Mouse (Mus musculus) embryonic facial prominence, embryonic 14.5 days (tissue): ENCODE data around the gene Heatr4. TPM values are rescaled to one million over a fixed set of nuclear protein-coding genes. Genes with fewer than 3 reads are reported as not detected.

Experiments used
- polyA plus RNA-seq: library from polyadenylated mRNA; unstranded; fragments of >200 nt; fragmentation: Nextera tagmentation; extraction: Ambion mirVana; gene quantifications from 2 replicates; pipeline ENCODE4 v1.2.1, GENCODE M21; 2014

The Heatr4 gene
- polyA plus RNA-seq, 1 experiment from 2014 or later = not detected

Other genes starting within 250 kb of the Heatr4 start
- gene Papln, start 221.2 kb downstream of the Heatr4 start, polyA plus RNA-seq = 1.8 and 2.6 TPM in 2 replicates
- 29.9 and 33.1 TPM in 2 replicates for gene Numb, start 62.9 kb downstream of the Heatr4 start, polyA plus RNA-seq
- 11.8 and 13.0 TPM in 2 replicates for gene Riox1, start 34.2 kb downstream of the Heatr4 start, polyA plus RNA-seq
- gene Acot2, start 3.0 kb upstream of the Heatr4 start, polyA plus RNA-seq = 9.8 and 14.5 TPM in 2 replicates
- gene Acot1, start 24.6 kb upstream of the Heatr4 start, polyA plus RNA-seq = 40.2 and 41.4 TPM in 2 replicates
- 0.13 and 0.38 TPM in 2 replicates for gene Acot4, start 53.5 kb upstream of the Heatr4 start, polyA plus RNA-seq
- not detected in 2 replicates for gene Gm49366, start 54.1 kb upstream of the Heatr4 start, polyA plus RNA-seq
- gene Acot3, start 67.3 kb upstream of the Heatr4 start, polyA plus RNA-seq = 0.13 TPM in 1 of 2 replicates, not detected in the other
- gene Acot5, start 84.5 kb upstream of the Heatr4 start, polyA plus RNA-seq = not detected in 2 replicates
- gene Acot6, start 115.8 kb upstream of the Heatr4 start, polyA plus RNA-seq = 2.3 and 2.6 TPM in 2 replicates
- 5.9 and 7.1 TPM in 2 replicates for gene Dnal1, start 129.5 kb upstream of the Heatr4 start, polyA plus RNA-seq
- gene Pnma1, start 163.6 kb upstream of the Heatr4 start, polyA plus RNA-seq = 1.4 TPM in 2 replicates
- gene Elmsan1, start 234.0 kb upstream of the Heatr4 start, polyA plus RNA-seq = 9.4 and 9.8 TPM in 2 replicates